Mouse (Mus musculus) kidney, embryonic 15.5 days (tissue): ENCODE data around the gene Med16. TPM values are rescaled to one million over a fixed set of nuclear protein-coding genes. Genes with fewer than 3 reads are reported as not detected.

Experiments
- ATAC-seq: fragments of 200-750 bp; cut with Nextera tagmentation; replicated peaks from 2 replicates; pipeline ENCODE4 v1.8.0; 2017; ENCODE audit warnings: moderate TSS enrichment; ENCODE audit not compliant: low FRiP score
- H3K27ac ChIP-seq: fragments of 300-500 bp; sonication (generic); 2 replicates; pipeline ENCODE4 v1.5.1; 2015; ENCODE audit warnings: mild to moderate bottlenecking, inconsistent platforms
- H3K27me3 ChIP-seq: fragments of 300-500 bp; sonication (generic); 2 replicates; pipeline ENCODE4 v1.6.1; 2015; ENCODE audit warnings: inconsistent platforms
- H3K36me3 ChIP-seq: fragments of 300-500 bp; sonication (generic); 2 replicates; pipeline ENCODE4 v1.6.1; 2015; ENCODE audit warnings: inconsistent platforms
- H3K4me1 ChIP-seq: fragments of 300-500 bp; sonication (generic); 2 replicates; pipeline ENCODE4 v1.6.1; 2015; ENCODE audit warnings: inconsistent platforms
- H3K4me2 ChIP-seq: fragments of 300-500 bp; sonication (generic); 2 replicates; pipeline ENCODE4 v1.6.1; 2015; ENCODE audit warnings: moderate library complexity, mild to moderate bottlenecking, inconsistent platforms
- H3K4me3 ChIP-seq: fragments of 300-500 bp; sonication (generic); replicated peaks from 2 replicates; pipeline ENCODE4 v1.5.1; 2015; ENCODE audit warnings: mild to moderate bottlenecking, inconsistent platforms
- H3K9ac ChIP-seq: fragments of 300-500 bp; sonication (generic); 2 replicates; pipeline ENCODE4 v1.6.1; 2015; ENCODE audit warnings: mild to moderate bottlenecking, inconsistent platforms
- H3K9me3 ChIP-seq: fragments of 300-500 bp; sonication (generic); replicated peaks from 2 replicates; pipeline ENCODE4 v1.6.1; 2016; ENCODE audit warnings: inconsistent platforms
- WGBS: fragments of 180-500 bp; shearing (Covaris S2); methylation state at CpG from one replicate; pipeline ENCODE4 v1.1.7; 2015; ENCODE audit warnings: mixed read lengths; 5-methylcytosine and 5-hydroxymethylcytosine counted together
- microRNA-seq: library from miRNA; unstranded; fragments of <30 nt; microRNA quantifications from one replicate; pipeline ENCODE4, GENCODE M21; 2016
- polyA plus RNA-seq: library from polyadenylated mRNA; unstranded; fragments of >200 nt; fragmentation: Nextera tagmentation; extraction: Ambion mirVana; gene quantifications from 2 replicates; pipeline ENCODE4 v1.2.1, GENCODE M21; 2015

The Med16 gene
- polyA plus RNA-seq, 1 experiment from 2014 or later = 70.7 TPM

- WGBS = under 1% methylated on average over 15 of the region's 15 CpGs
- peak overlapping the region; percentile 73 for H3K9ac ChIP-seq
These were observed 55.3 kb downstream of the Med16 start for GRCm38 (mm10) chr10:79853392-79853791.

GRCm38 (mm10) chr10:79852827-79853226 lies 55.9 kb downstream of the Med16 start:
- Histone ChIP-seq H3K4me1 (peaks cover 62% of the 10 kb centered on the region), H3K9me3 (no peaks in the 10 kb centered on the region), H3K4me3 (peak overlapping the region; percentile 96), H3K4me2 (peak overlapping the region; percentile 95), H3K9ac (peak overlapping the region; percentile 73), H3K27ac (peak overlapping the region; percentile 100), H3K36me3 (peaks cover 17% of the 10 kb centered on the region), H3K27me3 (no peaks in the 10 kb centered on the region)
- ATAC-seq = no peak
- WGBS = 16% methylated on average over 8 of the region's 8 CpGs

More at GRCm38 (mm10) chr10:79853392-79853791, 55.3 kb downstream of the Med16 start:
- peak overlapping the region; percentile 96 for H3K4me3 ChIP-seq
- no peaks in the 10 kb centered on the region for H3K9me3 ChIP-seq
- peak overlapping the region; percentile 95 for H3K4me2 ChIP-seq
- peak overlapping the region; percentile 100 for H3K27ac ChIP-seq
- H3K27me3 ChIP-seq = no peaks in the 10 kb centered on the region
- peaks cover 23% of the 10 kb centered on the region for H3K36me3 ChIP-seq
- H3K4me1 ChIP-seq = peaks cover 62% of the 10 kb centered on the region
- ATAC-seq = peak; percentile 43

- no peak for ATAC-seq
- H3K4me3 ChIP-seq = peak overlapping the region; percentile 96
- peaks cover 11% of the 10 kb centered on the region for H3K36me3 ChIP-seq
- H3K9ac ChIP-seq = peak overlapping the region; percentile 73
- H3K27ac ChIP-seq = peak overlapping the region; percentile 100
- H3K4me2 ChIP-seq = peak overlapping the region; percentile 95
- H3K9me3 ChIP-seq = no peaks in the 10 kb centered on the region
- no peaks in the 10 kb centered on the region for H3K27me3 ChIP-seq
- 38% methylated on average over 9 of the region's 9 CpGs for WGBS
- peaks cover 62% of the 10 kb centered on the region for H3K4me1 ChIP-seq
These were observed 56.5 kb downstream of the Med16 start for GRCm38 (mm10) chr10:79852107-79852789.

GRCm38 (mm10) chr10:79851653-79852052 lies 57.1 kb downstream of the Med16 start:
- Histone ChIP-seq H3K4me1 (peaks cover 60% of the 10 kb centered on the region), H3K27me3 (no peaks in the 10 kb centered on the region), H3K27ac (peak overlapping the region; percentile 100), H3K36me3 (peaks cover 5% of the 10 kb centered on the region), H3K9ac (no peak overlapping the region; the same call in 1 of the 2 replicates), H3K9me3 (no peaks in the 10 kb centered on the region), H3K4me3 (peak overlapping the region; percentile 96; the same call in 1 of the 2 replicates), H3K4me2 (peak overlapping the region; percentile 95)
- WGBS = 68% methylated on average over 3 of the region's 3 CpGs
- ATAC-seq = no peak

GRCm38 (mm10) chr10:79849941-79850628 lies 58.6 kb downstream of the Med16 start:
- Histone ChIP-seq H3K27ac (no peak overlapping the region), H3K36me3 (no peaks in the 10 kb centered on the region), H3K4me1 (peaks cover 62% of the 10 kb centered on the region), H3K4me2 (no peak overlapping the region), H3K9me3 (no peaks in the 10 kb centered on the region), H3K4me3 (no peak overlapping the region), H3K27me3 (no peaks in the 10 kb centered on the region), H3K9ac (no peak overlapping the region)
- no peak for ATAC-seq
- WGBS = 78% methylated on average over 8 of the region's 8 CpGs

GRCm38 (mm10) chr10:79846553-79846952 lies 62.2 kb downstream of the Med16 start:
- no peak overlapping the region for H3K9ac ChIP-seq
- peak overlapping the region; percentile 54 for H3K27ac ChIP-seq
- peak; percentile 47 for ATAC-seq
- peaks cover 73% of the 10 kb centered on the region for H3K4me1 ChIP-seq
- H3K9me3 ChIP-seq = no peaks in the 10 kb centered on the region
- no peaks in the 10 kb centered on the region for H3K27me3 ChIP-seq
- WGBS = 26% methylated on average over 5 of the region's 5 CpGs
- no peak overlapping the region for H3K4me3 ChIP-seq
- H3K4me2 ChIP-seq = no peak overlapping the region
- H3K36me3 ChIP-seq = no peaks in the 10 kb centered on the region

Small RNAs within 50 kb of the gene (microRNA-seq; reads per million reads assigned to microRNA genes)
- not detected for gene Mir6910

Other genes starting within 250 kb of the Med16 start
- 2.7 and 2.8 TPM in 2 replicates for gene Madcam1, start 244.4 kb downstream of the Med16 start, polyA plus RNA-seq
- 71.2 and 81.4 TPM in 2 replicates for gene Tpgs1, start 239.6 kb downstream of the Med16 start, polyA plus RNA-seq
- 88.4 and 100 TPM in 2 replicates for gene Cdc34, start 226.7 kb downstream of the Med16 start, polyA plus RNA-seq
- 0.50 and 0.95 TPM in 2 replicates for gene Gzmm, start 219.9 kb downstream of the Med16 start, polyA plus RNA-seq
- gene Bsg, start 204.4 kb downstream of the Med16 start, polyA plus RNA-seq = 913 and 925 TPM in 2 replicates
- gene Hcn2, start 192.3 kb downstream of the Med16 start, polyA plus RNA-seq = 0.05 and 0.19 TPM in 2 replicates
- 43.7 and 54.4 TPM in 2 replicates for gene Polrmt, start 162.3 kb downstream of the Med16 start, polyA plus RNA-seq
- gene Fgf22, start 153.8 kb downstream of the Med16 start, polyA plus RNA-seq = 0.12 and 0.14 TPM in 2 replicates
- gene Rnf126, start 142.0 kb downstream of the Med16 start, polyA plus RNA-seq = 88.5 and 102 TPM in 2 replicates
- 15.3 and 15.6 TPM in 2 replicates for gene Fstl3, start 131.7 kb downstream of the Med16 start, polyA plus RNA-seq
- gene Prss57, start 118.0 kb downstream of the Med16 start, polyA plus RNA-seq = 0.29 TPM in 1 of 2 replicates, not detected in the other
- gene Palm, start 115.4 kb downstream of the Med16 start, polyA plus RNA-seq = 144 and 158 TPM in 2 replicates
- 14.9 and 15.2 TPM in 2 replicates for gene Misp, start 87.9 kb downstream of the Med16 start, polyA plus RNA-seq
- 398 and 438 TPM in 2 replicates for gene Ptbp1, start 54.5 kb downstream of the Med16 start, polyA plus RNA-seq
- gene Prtn3, start 34.4 kb downstream of the Med16 start, polyA plus RNA-seq = 7.4 and 8.3 TPM in 2 replicates
- gene Plppr3, start 34.3 kb downstream of the Med16 start, polyA plus RNA-seq = 62.1 and 74.5 TPM in 2 replicates
- gene Elane, start 22.7 kb downstream of the Med16 start, polyA plus RNA-seq = 2.6 and 3.4 TPM in 2 replicates
- not detected in 2 replicates for gene Cfd, start 18.1 kb downstream of the Med16 start, polyA plus RNA-seq
- gene Gm26602, start 1.9 kb upstream of the Med16 start, polyA plus RNA-seq = 0.96 and 14.1 TPM in 2 replicates
- gene Kiss1r, start 8.0 kb upstream of the Med16 start, polyA plus RNA-seq = 0.71 and 1.2 TPM in 2 replicates
- 142 and 155 TPM in 2 replicates for gene R3hdm4, start 12.3 kb upstream of the Med16 start, polyA plus RNA-seq
- 7.3 and 7.4 TPM in 2 replicates for gene Arid3a, start 18.1 kb upstream of the Med16 start, polyA plus RNA-seq
- 115 TPM in 2 replicates for gene Wdr18, start 51.2 kb upstream of the Med16 start, polyA plus RNA-seq
- 0.31 and 0.39 TPM in 2 replicates for gene Grin3b, start 61.8 kb upstream of the Med16 start, polyA plus RNA-seq
- 15.7 and 17.5 TPM in 2 replicates for gene Tmem259, start 75.4 kb upstream of the Med16 start, polyA plus RNA-seq
- 253 and 292 TPM in 2 replicates for gene Cnn2, start 79.7 kb upstream of the Med16 start, polyA plus RNA-seq
- 3.9 and 4.5 TPM in 2 replicates for gene Abca7, start 87.6 kb upstream of the Med16 start, polyA plus RNA-seq
- gene Arhgap45, start 107.7 kb upstream of the Med16 start, polyA plus RNA-seq = 8.7 and 10.0 TPM in 2 replicates
- 235 and 243 TPM in 2 replicates for gene Polr2e, start 130.9 kb upstream of the Med16 start, polyA plus RNA-seq
- gene Gpx4, start 138.2 kb upstream of the Med16 start, polyA plus RNA-seq = 581 and 603 TPM in 2 replicates
- gene Sbno2, start 196.6 kb upstream of the Med16 start, polyA plus RNA-seq = 14.4 and 16.2 TPM in 2 replicates
- 15.0 and 22.4 TPM in 2 replicates for gene Stk11, start 206.9 kb upstream of the Med16 start, polyA plus RNA-seq
- gene Atp5d, start 229.7 kb upstream of the Med16 start, polyA plus RNA-seq = 594 and 612 TPM in 2 replicates
- 5.7 and 6.1 TPM in 2 replicates for gene Cbarp, start 231.9 kb upstream of the Med16 start, polyA plus RNA-seq
- 18.8 and 19.5 TPM in 2 replicates for gene Midn, start 239.3 kb upstream of the Med16 start, polyA plus RNA-seq